Mouse (Mus musculus) gastrocnemius, postnatal 4 days (tissue): ENCODE results near the gene Abcg1. TPM values are rescaled to one million over a fixed set of nuclear protein-coding genes. Genes with fewer than 3 reads are reported as not detected.

Experiments used
- DNase-seq, 2 experiments: peaks; one replicate each; pipeline ENCODE4 v3.0.0; 2021 to 2022; ENCODE audit warnings: low spot score in 2 of 2, mixed read lengths in 2 of 2
- long read RNA-seq, 2 experiments: library from polyadenylated mRNA; stranded (forward); transcript quantifications; one replicate each; pipeline ENCODE4 v2.0.0; 2021
- total RNA-seq, 2 experiments: library from RNA; stranded (reverse); gene quantifications; 2 replicates each; pipeline ENCODE4 v1.2.3; 2021

Gene Abcg1
- total RNA-seq = 1 to 10 TPM; 5.9 to 6.8 TPM
- long read RNA-seq, experiment 1 = 0 reads
- long read RNA-seq, experiment 2, full-length matches to known transcripts = 2 of 2 reads
- long read RNA-seq, experiment 2, partial matches to known transcripts = 0 of 2 reads
- long read RNA-seq, experiment 2, other reads (novel, unspliced or antisense) = 0 of 2 reads

GRCm38 (mm10) chr17:31057151-31057890, at the start of gene Abcg1:
TSS of gene Abcg1 (plus strand) at chr17:31057675.
- DNase-seq = no peak

GRCm38 (mm10) chr17:31008416-31008815, 49.1 kb upstream of the Abcg1 start:
- DNase-seq = no peak

GRCm38 (mm10) chr17:31011551-31012394, 45.7 kb upstream of the Abcg1 start:
- DNase-seq = peak in 1 of 2 experiments; percentile 31

DNA sequence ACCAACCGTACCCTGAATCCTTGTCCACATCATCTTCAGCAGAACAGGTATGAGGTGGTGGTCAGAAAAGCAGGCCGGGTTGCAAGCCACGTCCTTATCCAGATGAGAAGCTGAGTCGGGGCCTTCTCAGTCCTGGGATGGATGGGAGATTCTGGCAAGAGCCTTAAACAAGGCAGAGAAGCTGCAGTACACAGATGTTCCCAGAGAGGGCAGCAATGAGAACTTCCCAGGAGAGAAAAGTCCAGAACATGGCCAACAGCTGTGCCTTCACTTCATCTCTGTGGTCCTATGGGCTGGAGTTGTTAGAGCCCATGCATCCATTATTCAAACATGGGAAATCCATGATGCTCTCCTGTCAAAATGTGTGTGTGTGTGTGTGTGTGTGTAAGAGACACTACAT, 39.2 kb upstream of the Abcg1 start:
- peak in 1 of 2 experiments; percentile 37 for DNase-seq

GRCm38 (mm10) chr17:31019505-31019904, 38.0 kb upstream of the Abcg1 start:
- peak in 1 of 2 experiments; percentile 35 for DNase-seq

DNA sequence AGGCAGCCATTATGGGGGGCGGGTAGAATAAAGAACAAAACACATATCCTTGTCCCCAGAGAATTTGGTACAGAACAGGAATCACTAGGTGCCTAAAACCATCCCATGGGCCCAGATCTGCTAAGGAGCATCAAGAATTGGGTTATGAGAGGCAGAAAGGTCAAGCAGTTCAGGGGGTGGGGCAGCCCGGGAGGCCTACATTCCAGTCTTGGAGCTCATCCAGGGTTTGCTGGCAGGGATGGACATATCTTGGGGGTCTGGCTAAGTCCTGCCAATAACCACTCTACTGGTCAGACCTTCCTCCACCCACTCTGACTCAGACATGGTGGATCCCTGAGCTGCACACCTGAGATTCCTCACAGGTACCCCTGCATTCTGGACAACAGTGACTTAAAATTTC, 37.4 kb upstream of the Abcg1 start:
- DNase-seq = no peak

- no peak for DNase-seq
Measured at GRCm38 (mm10) chr17:31021276-31021675, 36.2 kb upstream of the Abcg1 start.

- no peak for DNase-seq
Measured at GRCm38 (mm10) chr17:31024125-31024781, 33.2 kb upstream of the Abcg1 start.

DNA sequence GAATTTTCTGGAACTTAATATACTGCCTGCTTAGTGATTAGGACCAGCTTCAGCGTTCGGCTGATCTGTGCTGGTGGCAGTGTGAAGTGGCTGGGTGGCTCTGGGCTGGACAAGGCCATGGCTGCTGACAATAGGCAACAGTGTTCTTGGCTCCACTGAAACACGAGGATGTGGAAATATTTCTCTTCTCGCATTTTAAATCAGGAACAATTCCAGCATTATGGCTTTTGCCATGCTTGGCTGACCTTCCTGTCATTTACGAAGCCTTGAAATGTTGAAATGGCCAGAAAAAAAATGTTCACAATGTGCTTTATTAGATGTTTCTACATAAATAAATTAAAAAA, 32.7 kb upstream of the Abcg1 start:
- no peak for DNase-seq

DNA sequence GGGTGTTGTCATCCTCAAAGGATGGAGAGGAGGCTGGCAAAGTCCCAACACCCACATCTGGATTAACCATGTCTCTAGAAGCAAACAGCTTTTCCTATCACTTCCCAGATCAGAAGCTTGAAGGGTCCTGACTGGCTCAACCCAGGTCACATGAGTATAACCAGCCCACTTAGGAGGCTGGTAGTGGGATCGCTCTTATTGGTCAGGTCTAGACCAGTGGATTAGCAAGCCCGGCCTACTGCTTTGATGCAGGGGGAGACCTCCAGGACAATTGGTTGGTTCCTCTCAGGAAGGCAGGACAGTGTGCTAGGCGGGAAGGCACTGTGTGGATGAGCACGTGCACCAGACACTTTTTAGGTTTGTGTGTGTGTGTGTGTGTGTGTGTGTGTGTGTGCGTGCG, 30.5 kb upstream of the Abcg1 start:
- DNase-seq = no peak

DNA sequence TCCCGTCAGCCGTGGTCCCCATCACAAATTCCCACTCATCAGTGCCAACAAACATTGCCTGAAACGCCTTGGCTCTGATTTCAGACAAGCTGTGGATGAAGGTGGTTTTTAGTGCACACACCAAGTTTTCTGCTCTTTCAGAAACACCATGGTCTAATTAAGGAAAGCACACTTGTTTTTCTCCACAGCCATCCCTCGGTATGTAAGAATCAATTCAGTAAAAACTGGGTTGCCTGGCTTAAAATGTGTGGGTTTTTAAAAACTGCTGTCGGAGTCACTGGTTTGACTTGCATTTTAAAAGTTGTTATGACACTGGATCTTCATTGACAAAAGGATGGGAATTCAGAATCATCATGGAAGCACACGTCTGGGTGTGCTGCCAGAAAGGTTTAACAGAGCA, 29.8 kb upstream of the Abcg1 start:
- no peak for DNase-seq

DNA sequence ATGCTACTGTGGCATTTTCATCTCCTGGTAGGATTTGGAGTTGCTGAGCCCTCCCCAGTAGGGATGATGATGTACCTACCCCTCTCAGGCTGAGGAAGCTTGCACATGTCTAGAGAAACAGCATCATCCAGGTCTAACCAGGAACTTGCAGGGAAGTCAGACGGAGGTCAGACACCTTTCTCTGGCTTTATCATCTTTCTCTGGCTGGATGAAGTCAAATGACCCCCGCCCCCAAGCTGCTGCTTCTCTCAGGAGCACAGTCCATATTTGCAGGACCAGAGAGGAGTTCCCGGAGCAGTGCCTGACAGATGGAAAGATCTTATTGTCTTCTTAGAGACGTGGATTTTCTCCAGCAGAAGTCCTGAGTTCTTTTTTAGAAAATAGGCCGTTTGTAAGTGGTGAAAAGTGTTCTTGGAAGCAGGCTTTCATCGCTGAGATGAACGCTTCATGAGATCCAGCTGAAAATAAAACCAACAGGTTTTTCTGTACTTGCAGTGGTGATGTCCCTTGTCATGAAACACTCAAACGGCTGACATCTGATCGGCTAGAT, 28.6 kb upstream of the Abcg1 start:
- DNase-seq = no peak

GRCm38 (mm10) chr17:31029407-31029806, 28.1 kb upstream of the Abcg1 start:
- no peak for DNase-seq

DNA sequence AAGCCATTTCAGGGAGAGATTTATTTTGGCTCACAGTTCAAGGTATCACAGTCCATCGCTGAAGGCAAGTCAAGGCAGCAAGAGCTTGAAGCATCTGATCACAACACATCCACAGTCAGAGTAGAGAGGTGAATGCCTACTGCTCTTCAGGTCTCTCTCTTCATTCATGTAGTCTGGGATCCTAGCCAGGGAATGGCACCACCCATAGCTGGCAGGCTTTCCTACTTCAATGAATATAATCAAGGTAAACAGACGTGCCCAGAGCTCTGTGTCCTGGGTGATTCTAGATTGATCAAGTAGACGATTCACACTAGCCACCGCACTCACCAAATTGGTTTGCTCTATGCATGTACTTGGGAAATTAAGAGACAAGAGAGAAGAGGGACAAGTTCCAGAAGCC, 25.1 kb upstream of the Abcg1 start:
- no peak for DNase-seq

GRCm38 (mm10) chr17:31033251-31033650, 24.2 kb upstream of the Abcg1 start:
- no peak for DNase-seq

- no peak for DNase-seq
Measured at GRCm38 (mm10) chr17:31034165-31034564, 23.3 kb upstream of the Abcg1 start.

- DNase-seq = no peak
Measured at GRCm38 (mm10) chr17:31034674-31035356, 22.7 kb upstream of the Abcg1 start.

DNA sequence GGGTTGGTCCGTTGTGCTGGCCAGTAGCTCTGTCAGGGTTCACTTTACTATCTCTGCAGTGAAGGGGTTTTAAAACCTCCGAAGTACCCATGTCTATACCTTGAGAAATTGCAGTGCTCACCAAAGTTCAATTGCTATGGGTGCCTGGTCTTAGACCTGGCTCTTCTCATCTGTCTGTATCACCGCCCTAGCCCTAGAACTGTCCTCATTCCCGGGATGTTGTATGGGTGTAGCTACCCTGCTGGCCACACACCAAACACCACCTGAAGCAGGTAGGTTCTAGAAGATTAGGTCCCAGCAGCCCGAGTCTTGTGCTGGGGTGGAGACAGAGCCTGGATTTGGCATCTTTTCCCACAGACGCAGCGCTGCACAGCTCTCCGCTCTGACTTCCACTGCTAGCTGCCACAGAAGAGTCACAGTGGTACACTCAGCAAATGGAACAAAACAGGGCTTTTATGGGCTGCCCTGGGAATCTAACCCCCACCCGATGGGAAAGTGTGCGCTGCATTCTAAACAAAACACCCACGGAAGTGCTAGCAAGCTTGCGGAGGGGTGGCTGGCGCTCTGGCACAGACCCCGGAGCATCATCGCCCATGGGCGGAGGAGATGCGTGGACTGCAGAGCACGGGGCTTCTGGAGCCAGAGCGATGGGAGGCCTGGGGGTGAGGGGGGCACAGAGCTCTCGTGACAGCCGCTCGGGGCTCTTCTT, 21.2 kb upstream of the Abcg1 start:
- no peak for DNase-seq

- no peak for DNase-seq
Measured at GRCm38 (mm10) chr17:31037331-31037730, 20.1 kb upstream of the Abcg1 start.

DNA sequence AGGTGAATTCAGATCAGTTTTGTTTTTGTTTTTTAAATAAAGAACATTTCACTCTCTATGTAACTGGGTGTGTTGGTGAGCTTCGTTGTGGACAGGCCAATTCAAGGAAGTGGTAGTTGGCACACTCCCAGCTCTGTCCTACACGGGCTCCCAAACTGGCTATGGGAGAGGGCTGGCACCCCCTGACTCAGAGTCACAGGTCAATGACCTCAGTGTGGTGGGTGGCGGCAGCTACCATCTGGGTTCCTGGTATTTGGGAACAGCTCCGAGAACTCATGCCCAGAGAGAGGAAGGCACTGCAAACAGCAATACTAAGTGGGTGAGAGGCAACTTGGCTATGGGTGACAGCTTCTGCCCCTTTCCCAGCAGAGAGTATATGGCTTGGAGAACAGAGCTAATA, 19.1 kb upstream of the Abcg1 start:
- DNase-seq = no peak
